Mouse (Mus musculus) neural tube, embryonic 15.5 days (tissue): ENCODE results near the gene Cbr1. TPM values are rescaled to one million over a fixed set of nuclear protein-coding genes. Genes with fewer than 3 reads are reported as not detected.

ENCODE experiments used
- ATAC-seq: fragments of 200-750 bp; cut with Nextera tagmentation; 2 replicates; pipeline ENCODE4 v1.8.0; 2017; ENCODE audit warnings: mild to moderate bottlenecking, moderate TSS enrichment, moderate library complexity; ENCODE audit not compliant: low FRiP score
- H3K27ac ChIP-seq: fragments of 300-500 bp; sonication (generic); replicated peaks from 2 replicates; pipeline ENCODE4 v1.5.1; 2015; ENCODE audit warnings: mild to moderate bottlenecking, inconsistent platforms
- H3K27me3 ChIP-seq: fragments of 300-500 bp; sonication (generic); replicated peaks from 2 replicates; pipeline ENCODE4 v1.6.1; 2015; ENCODE audit warnings: inconsistent platforms
- H3K36me3 ChIP-seq: fragments of 300-500 bp; sonication (generic); 2 replicates; pipeline ENCODE4 v1.6.1; 2015; ENCODE audit warnings: inconsistent platforms
- H3K4me1 ChIP-seq: fragments of 300-500 bp; sonication (generic); 2 replicates; pipeline ENCODE4 v1.6.1; 2015; ENCODE audit warnings: inconsistent platforms
- H3K4me2 ChIP-seq: fragments of 300-500 bp; sonication (generic); 2 replicates; pipeline ENCODE4 v1.6.1; 2015; ENCODE audit warnings: inconsistent platforms, mild to moderate bottlenecking, moderate library complexity
- H3K4me3 ChIP-seq: fragments of 300-500 bp; sonication (generic); replicated peaks from 2 replicates; pipeline ENCODE4 v1.5.1; 2015; ENCODE audit warnings: mild to moderate bottlenecking, inconsistent platforms
- H3K9ac ChIP-seq: fragments of 300-500 bp; sonication (generic); replicated peaks from 2 replicates; pipeline ENCODE4 v1.6.1; 2015; ENCODE audit warnings: mild to moderate bottlenecking, inconsistent platforms
- H3K9me3 ChIP-seq: fragments of 300-500 bp; sonication (generic); replicated peaks from 2 replicates; pipeline ENCODE4 v1.6.1; 2016; ENCODE audit warnings: inconsistent platforms
- WGBS: fragments of 180-500 bp; shearing (Covaris S2); methylation state at CpG from one replicate; pipeline ENCODE4 v1.1.7; 2015; ENCODE audit warnings: mixed read lengths; 5-methylcytosine and 5-hydroxymethylcytosine counted together
- polyA plus RNA-seq: library from polyadenylated mRNA; unstranded; fragments of >200 nt; fragmentation: Nextera tagmentation; extraction: Ambion mirVana; gene quantifications from 2 replicates; pipeline ENCODE4 v1.2.1, GENCODE M21; 2015

Gene Cbr1
- polyA plus RNA-seq = 133 and 155 TPM in 2 replicates

DNA sequence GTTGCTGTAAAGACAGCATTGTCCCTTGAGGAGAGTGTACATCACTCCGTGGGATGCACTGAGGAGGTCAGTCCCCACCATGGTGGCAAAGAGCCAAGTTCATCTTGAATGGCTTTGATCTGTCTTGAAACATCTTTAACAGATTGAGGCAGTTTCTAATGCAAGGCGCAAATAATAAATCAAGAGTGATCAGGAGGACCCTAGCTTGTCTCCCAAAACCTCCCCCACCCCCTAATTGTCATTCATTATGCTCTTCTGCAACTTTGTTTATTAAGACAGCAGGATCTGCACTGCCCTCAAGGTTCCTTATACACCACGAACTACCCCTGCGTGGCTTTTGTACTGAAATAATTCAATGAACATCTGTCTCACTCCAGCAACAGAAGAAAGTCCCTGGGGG, at the start of gene Cbr1:
Cbr1 (plus strand) TSS at position 301 of the 400 bp plus-strand sequence.
- Histone ChIP-seq H3K4me3 (peak within 1 kb of the TSS; percentile 73), H3K9me3 (no peaks in the 10 kb centered on the region), H3K27ac (peak within 1 kb of the TSS; percentile 95), H3K36me3 (peaks cover 10% of the 10 kb centered on the region; the same call in 1 of the 2 replicates), H3K4me1 (peaks cover 37% of the 10 kb centered on the region), H3K9ac (peak within 1 kb of the TSS; percentile 75; the same call in 1 of the 2 replicates), H3K27me3 (no peaks in the 10 kb centered on the region), H3K4me2 (peak within 1 kb of the TSS; percentile 94)
- no peak for ATAC-seq
- 49% methylated on average over 4 of the region's 4 CpGs for WGBS

- H3K27me3 ChIP-seq = 0 out of 2 replicates have a peak, but pooled peaks cover 2% of the 10 kb centered on the region
- no peak overlapping the region for H3K27ac ChIP-seq
- H3K9me3 ChIP-seq = no peaks in the 10 kb centered on the region
- no peak overlapping the region for H3K9ac ChIP-seq
- H3K4me3 ChIP-seq = no peak overlapping the region
- no peak overlapping the region for H3K4me2 ChIP-seq
- H3K4me1 ChIP-seq = peaks cover 7% of the 10 kb centered on the region; the same call in 1 of the 2 replicates
- ATAC-seq = no peak
- H3K36me3 ChIP-seq = no peaks in the 10 kb centered on the region
- 76% methylated on average over 8 of the region's 8 CpGs for WGBS
Measured at GRCm38 (mm10) chr16:93557646-93558045, 48.0 kb upstream of the Cbr1 start.

- Histone ChIP-seq H3K9ac (no peak overlapping the region), H3K27ac (no peak overlapping the region), H3K4me2 (peak overlapping the region; percentile 33), H3K9me3 (no peaks in the 10 kb centered on the region), H3K27me3 (0 out of 2 replicates have a peak, but pooled peaks cover 2% of the 10 kb centered on the region), H3K4me1 (peaks cover 7% of the 10 kb centered on the region; the same call in 1 of the 2 replicates), H3K36me3 (no peaks in the 10 kb centered on the region), H3K4me3 (no peak overlapping the region)
- WGBS = 13% methylated on average over 12 of the region's 12 CpGs
- ATAC-seq = no peak
Measured at GRCm38 (mm10) chr16:93558499-93558898, 47.2 kb upstream of the Cbr1 start.

DNA sequence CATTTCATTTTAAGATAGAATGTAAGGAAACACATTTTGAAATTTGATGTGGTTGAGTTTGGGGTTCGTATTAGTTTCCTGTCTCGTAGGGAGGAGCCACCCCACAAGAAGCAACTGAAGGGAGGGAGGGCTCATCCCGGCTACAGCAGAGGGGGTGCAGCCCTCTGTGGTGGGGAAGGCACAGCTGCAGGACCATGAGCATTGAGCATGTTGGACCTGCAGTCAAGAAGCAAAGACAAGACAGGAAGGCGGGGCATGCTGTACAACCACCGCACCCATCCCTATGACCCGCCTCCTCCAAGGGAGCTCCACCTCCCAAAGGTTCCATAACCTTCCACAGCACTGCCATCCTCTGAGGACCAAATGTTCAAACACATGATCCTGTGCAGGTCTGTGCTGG, 33.3 kb upstream of the Cbr1 start:
- H3K4me2 ChIP-seq = no peak overlapping the region
- no peak for ATAC-seq
- 95% methylated on average over 6 of the region's 6 CpGs for WGBS
- H3K9me3 ChIP-seq = no peaks in the 10 kb centered on the region
- peaks cover 9% of the 10 kb centered on the region; the same call in 1 of the 2 replicates for H3K4me1 ChIP-seq
- H3K27me3 ChIP-seq = no peaks in the 10 kb centered on the region; the same call in 1 of the 2 replicates
- no peak overlapping the region for H3K27ac ChIP-seq
- H3K9ac ChIP-seq = no peak overlapping the region
- H3K4me3 ChIP-seq = no peak overlapping the region
- no peaks in the 10 kb centered on the region for H3K36me3 ChIP-seq

DNA sequence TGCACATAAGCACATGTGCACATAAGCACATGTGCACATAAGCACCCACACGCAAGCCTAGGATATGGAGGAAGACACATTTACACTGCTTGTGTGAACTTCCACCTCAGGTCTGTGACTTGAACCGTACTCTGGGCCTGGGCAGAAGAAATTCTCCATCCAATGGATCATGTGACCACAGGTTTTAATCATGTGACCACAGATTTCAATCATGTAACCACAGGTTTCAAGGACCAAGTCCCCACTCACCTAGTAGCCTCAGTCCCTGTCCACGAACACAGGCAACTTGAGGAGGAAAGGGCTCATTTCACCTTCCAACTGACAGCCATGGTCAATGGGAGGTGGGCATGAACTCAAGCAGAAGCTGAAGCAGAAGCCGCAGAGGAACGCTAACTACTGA, 32.2 kb upstream of the Cbr1 start:
- Histone ChIP-seq H3K9ac (no peak overlapping the region), H3K27ac (no peak overlapping the region), H3K4me3 (no peak overlapping the region), H3K9me3 (no peaks in the 10 kb centered on the region), H3K27me3 (no peaks in the 10 kb centered on the region; the same call in 1 of the 2 replicates), H3K4me1 (peaks cover 9% of the 10 kb centered on the region; the same call in 1 of the 2 replicates), H3K36me3 (no peaks in the 10 kb centered on the region), H3K4me2 (no peak overlapping the region)
- ATAC-seq = no peak
- WGBS = 94% methylated on average over 5 of the region's 5 CpGs

DNA sequence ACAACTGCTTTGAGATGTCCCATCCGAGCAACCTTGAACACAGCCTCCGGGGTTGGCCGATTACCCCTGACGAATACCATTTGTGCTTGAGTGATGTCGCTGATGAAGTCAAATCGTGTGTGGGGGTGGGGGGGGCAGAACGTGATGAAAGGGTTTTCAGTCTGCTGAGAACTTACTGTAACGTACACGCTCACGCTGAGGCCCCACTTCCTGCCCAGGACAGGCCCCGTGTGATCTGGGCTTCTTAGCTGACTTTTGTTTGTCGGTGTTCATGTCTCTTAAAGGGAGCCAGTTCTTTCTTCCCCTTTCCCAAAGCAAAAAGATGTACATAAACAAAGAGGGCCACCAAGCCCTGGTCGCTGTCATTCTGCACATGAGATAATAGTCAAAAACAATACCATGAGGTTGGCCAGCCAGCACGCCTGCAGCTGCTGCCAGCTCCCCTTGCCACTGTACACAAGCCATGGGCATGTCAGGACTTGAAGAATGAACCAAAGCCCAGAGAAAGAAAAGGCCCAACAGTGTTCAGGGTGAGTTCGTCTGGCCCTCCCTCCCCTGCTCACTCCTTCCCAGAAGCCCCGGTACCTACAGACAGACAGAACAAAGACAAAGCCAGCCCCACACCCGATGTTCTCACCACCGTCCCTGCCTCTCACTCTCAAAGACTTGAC, 31.0 kb upstream of the Cbr1 start:
- 57% methylated on average over 18 of the region's 18 CpGs for WGBS
- Histone ChIP-seq H3K4me1 (peaks cover 9% of the 10 kb centered on the region; the same call in 1 of the 2 replicates), H3K9me3 (no peaks in the 10 kb centered on the region), H3K9ac (no peak overlapping the region), H3K4me3 (no peak overlapping the region), H3K36me3 (no peaks in the 10 kb centered on the region), H3K27me3 (no peaks in the 10 kb centered on the region; the same call in 1 of the 2 replicates), H3K27ac (no peak overlapping the region), H3K4me2 (no peak overlapping the region)
- no peak for ATAC-seq

GRCm38 (mm10) chr16:93575574-93575973, 30.1 kb upstream of the Cbr1 start:
- Histone ChIP-seq H3K9me3 (no peaks in the 10 kb centered on the region), H3K27me3 (no peaks in the 10 kb centered on the region; the same call in 1 of the 2 replicates), H3K4me2 (no peak overlapping the region), H3K36me3 (no peaks in the 10 kb centered on the region), H3K27ac (no peak overlapping the region), H3K9ac (no peak overlapping the region), H3K4me1 (peaks cover 9% of the 10 kb centered on the region; the same call in 1 of the 2 replicates), H3K4me3 (no peak overlapping the region)
- 79% methylated on average over 5 of the region's 5 CpGs for WGBS
- ATAC-seq = no peak

DNA sequence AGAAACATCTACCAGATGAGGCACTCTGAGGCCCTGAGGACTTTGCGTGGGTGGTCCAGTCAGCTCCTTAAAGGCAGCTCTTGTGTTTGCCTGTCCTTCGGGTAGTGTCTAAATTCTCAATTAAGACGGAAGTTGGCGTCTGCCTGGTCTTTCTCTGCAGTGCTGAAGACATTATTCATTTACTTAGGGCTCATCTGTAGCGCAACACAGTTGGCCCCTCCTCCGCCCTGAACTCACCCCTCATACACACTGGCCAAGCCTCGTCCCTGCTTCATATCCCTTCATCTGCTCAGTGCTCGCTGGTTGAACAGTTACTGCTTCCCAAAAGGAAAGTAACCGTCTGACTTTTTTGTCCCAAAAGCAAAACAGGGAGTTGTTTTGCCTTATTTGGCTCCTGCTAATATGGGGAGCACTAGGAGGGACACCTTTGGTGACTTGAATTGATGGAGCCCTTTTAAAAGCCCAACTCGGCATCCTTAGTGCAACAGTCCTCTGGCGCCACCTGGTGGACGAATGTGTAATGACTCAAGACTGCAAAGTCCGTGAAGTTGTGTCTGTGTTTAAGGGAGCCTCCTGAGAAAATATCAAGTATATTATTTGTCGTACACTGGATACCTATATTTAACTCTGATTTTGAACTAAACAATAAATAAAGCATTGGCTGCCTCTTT, 29.1 kb upstream of the Cbr1 start:
- Histone ChIP-seq H3K36me3 (no peaks in the 10 kb centered on the region), H3K9me3 (no peaks in the 10 kb centered on the region), H3K9ac (no peak overlapping the region), H3K27me3 (no peaks in the 10 kb centered on the region; the same call in 1 of the 2 replicates), H3K4me1 (peaks cover 9% of the 10 kb centered on the region; the same call in 1 of the 2 replicates), H3K27ac (no peak overlapping the region), H3K4me3 (no peak overlapping the region), H3K4me2 (no peak overlapping the region)
- ATAC-seq = no peak
- WGBS = 36% methylated on average over 14 of the region's 14 CpGs

DNA sequence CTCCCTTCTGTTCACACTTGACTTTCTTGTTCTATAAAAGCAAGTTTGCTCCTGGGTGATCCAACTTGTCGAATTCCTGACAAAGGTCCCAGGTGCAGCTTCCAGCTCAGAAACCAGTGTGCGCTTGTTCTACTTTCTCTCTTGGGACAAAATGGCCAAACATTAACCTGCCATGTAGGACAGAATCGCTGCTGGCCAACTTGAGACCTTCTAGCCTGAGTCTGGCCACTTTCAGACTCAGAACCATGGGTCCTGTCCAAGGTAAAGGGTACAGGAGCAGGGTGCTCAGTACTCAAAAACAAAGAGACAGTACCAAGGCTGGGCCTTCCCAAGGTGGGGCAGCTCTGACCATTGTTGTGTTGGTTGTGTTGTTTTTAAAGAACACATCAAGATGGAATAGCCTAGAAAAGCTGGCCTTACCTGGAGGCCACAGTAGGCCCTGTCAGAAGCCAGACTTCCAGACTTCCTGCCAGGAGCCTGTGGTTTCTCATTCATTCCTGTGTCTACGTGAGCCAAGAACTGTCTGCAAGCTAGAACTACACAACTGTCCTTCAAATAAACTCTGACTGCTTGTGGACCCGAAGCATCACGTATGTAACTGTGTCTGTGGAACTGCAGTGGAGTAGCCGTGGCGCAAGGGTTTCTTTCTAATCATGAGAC, 27.2 kb upstream of the Cbr1 start:
- Histone ChIP-seq H3K36me3 (no peaks in the 10 kb centered on the region; the same call in 1 of the 2 replicates), H3K4me1 (peaks cover 9% of the 10 kb centered on the region; the same call in 1 of the 2 replicates), H3K27ac (no peak overlapping the region), H3K27me3 (no peaks in the 10 kb centered on the region; the same call in 1 of the 2 replicates), H3K4me3 (no peak overlapping the region), H3K9me3 (no peaks in the 10 kb centered on the region), H3K9ac (no peak overlapping the region), H3K4me2 (no peak overlapping the region)
- ATAC-seq = no peak
- WGBS = 92% methylated on average over 8 of the region's 8 CpGs

- peaks cover 20% of the 10 kb centered on the region for H3K36me3 ChIP-seq
- no peaks in the 10 kb centered on the region; the same call in 1 of the 2 replicates for H3K27me3 ChIP-seq
- no peak overlapping the region for H3K4me2 ChIP-seq
- no peak overlapping the region for H3K4me3 ChIP-seq
- no peaks in the 10 kb centered on the region for H3K9me3 ChIP-seq
- 0 out of 2 replicates have a peak, but pooled peaks cover 5% of the 10 kb centered on the region for H3K4me1 ChIP-seq
- H3K9ac ChIP-seq = no peak overlapping the region
- WGBS = 77% methylated on average over 6 of the region's 6 CpGs
- no peak overlapping the region for H3K27ac ChIP-seq
- no peak for ATAC-seq
Measured at GRCm38 (mm10) chr16:93581125-93581524, 24.5 kb upstream of the Cbr1 start.

GRCm38 (mm10) chr16:93584976-93585702, 20.5 kb upstream of the Cbr1 start:
- H3K4me1 ChIP-seq = no peaks in the 10 kb centered on the region
- peaks cover 30% of the 10 kb centered on the region for H3K36me3 ChIP-seq
- no peak overlapping the region for H3K9ac ChIP-seq
- H3K9me3 ChIP-seq = no peaks in the 10 kb centered on the region
- 88% methylated on average over 24 of the region's 24 CpGs for WGBS
- no peak overlapping the region for H3K4me3 ChIP-seq
- H3K27ac ChIP-seq = no peak overlapping the region
- H3K27me3 ChIP-seq = no peaks in the 10 kb centered on the region
- H3K4me2 ChIP-seq = no peak overlapping the region
- ATAC-seq = no peak
